Mouse (Mus musculus) hindbrain, embryonic 14.5 days (tissue): Measurements from ENCODE around the gene Zcchc9. TPM values are rescaled to one million over a fixed set of nuclear protein-coding genes. Genes with fewer than 3 reads are reported as not detected.
A peak's percentile ranks its signal among the peaks of the same experiment; 100 is the strongest.

Experiments
- ATAC-seq: fragments of 200-750 bp; cut with Nextera tagmentation; 2 replicates; pipeline ENCODE4 v1.8.0; 2017; ENCODE audit warnings: moderate number of reproducible peaks, mild to moderate bottlenecking, moderate TSS enrichment, moderate library complexity; ENCODE audit not compliant: low FRiP score
- DNase-seq: peaks from one replicate; pipeline ENCODE4 v3.0.0-alpha.2; 2015; ENCODE audit warnings: low spot score
- H3K27ac ChIP-seq: fragments of 300-500 bp; sonication (generic); 2 replicates; pipeline ENCODE4 v1.5.1; 2014; ENCODE audit warnings: mild to moderate bottlenecking, moderate library complexity
- H3K27me3 ChIP-seq: fragments of 300-500 bp; sonication (generic); 2 replicates; pipeline ENCODE4 v1.6.1; 2014; ENCODE audit warnings: mild to moderate bottlenecking, low read length, mixed read lengths; ENCODE audit not compliant: control insufficient read depth, insufficient read depth
- H3K36me3 ChIP-seq: fragments of 300-500 bp; sonication (generic); replicated peaks from 2 replicates; pipeline ENCODE4 v1.6.1; 2014; ENCODE audit not compliant: control insufficient read depth, insufficient read depth
- H3K4me1 ChIP-seq: fragments of 300-500 bp; sonication (generic); replicated peaks from 2 replicates; pipeline ENCODE4 v1.6.1; 2014; ENCODE audit warnings: antibody characterized with exemption, low read length, mixed read lengths; ENCODE audit not compliant: control insufficient read depth, insufficient read depth
- H3K4me2 ChIP-seq: fragments of 300-500 bp; sonication (generic); replicated peaks from 2 replicates; pipeline ENCODE4 v1.6.1; 2014; ENCODE audit warnings: mild to moderate bottlenecking, moderate library complexity
- H3K4me3 ChIP-seq: fragments of 300-500 bp; sonication (generic); replicated peaks from 2 replicates; pipeline ENCODE4 v1.5.1; 2014; ENCODE audit warnings: mild to moderate bottlenecking, low read length
- H3K9ac ChIP-seq: fragments of 300-500 bp; sonication (generic); 2 replicates; pipeline ENCODE4 v1.6.1; 2014
- H3K9me3 ChIP-seq: fragments of 300-500 bp; sonication (generic); 2 replicates; pipeline ENCODE4 v1.6.1; 2016; ENCODE audit warnings: low read length; ENCODE audit not compliant: control insufficient read depth
- WGBS: fragments of 180-500 bp; shearing (Covaris S2); extraction: QIAGEN DNeasy Blood & Tissue Kit; methylation state at CpG from one replicate; pipeline ENCODE4 v1.1.7; 2014; 5-methylcytosine and 5-hydroxymethylcytosine counted together
- polyA plus RNA-seq: library from polyadenylated mRNA; unstranded; fragments of >200 nt; fragmentation: Nextera tagmentation; extraction: Ambion mirVana; gene quantifications from 2 replicates; pipeline ENCODE4 v1.2.1, GENCODE M21; 2014

The Zcchc9 gene
- polyA plus RNA-seq: 12.2 and 15.1 TPM in 2 replicates

- Histone ChIP-seq H3K4me3 (peak within 1 kb of the TSS; percentile 67), H3K9ac (peak within 1 kb of the TSS; percentile 85), H3K4me2 (peak within 1 kb of the TSS; percentile 61), H3K27me3 (no peaks in the 10 kb centered on the region), H3K36me3 (peaks cover 19% of the 10 kb centered on the region), H3K4me1 (peaks cover 11% of the 10 kb centered on the region; the same call in 1 of the 2 replicates), H3K27ac (peak within 1 kb of the TSS; percentile 95), H3K9me3 (no peaks in the 10 kb centered on the region)
- ATAC-seq (peak; percentile 99), DNase-seq (peak; percentile 95)
- WGBS: under 1% methylated on average over 50 of the region's 50 CpGs
Measured at GRCm38 (mm10) chr13:91807155-91807839, at the start of gene Zcchc9. Gene Zcchc9, minus strand, starts transcription at chr13:91807705.

- H3K36me3 ChIP-seq: no peaks in the 10 kb centered on the region
- no peaks in the 10 kb centered on the region for H3K27me3 ChIP-seq
- no peak overlapping the region for H3K4me2 ChIP-seq
- no peak overlapping the region for H3K27ac ChIP-seq
- no peak overlapping the region for H3K9ac ChIP-seq
- DNase-seq: no peak
- WGBS: 85% methylated on average over 3 of the region's 3 CpGs
- H3K9me3 ChIP-seq: no peaks in the 10 kb centered on the region
- ATAC-seq: no peak
- H3K4me1 ChIP-seq: no peaks in the 10 kb centered on the region
- H3K4me3 ChIP-seq: no peak overlapping the region
Measured at GRCm38 (mm10) chr13:91854412-91854811, 46.9 kb upstream of the Zcchc9 start.

- DNase-seq: no peak
- H3K4me1 ChIP-seq: no peaks in the 10 kb centered on the region
- H3K36me3 ChIP-seq: no peaks in the 10 kb centered on the region
- no peaks in the 10 kb centered on the region for H3K27me3 ChIP-seq
- H3K9ac ChIP-seq: no peak overlapping the region
- H3K27ac ChIP-seq: no peak overlapping the region
- no peaks in the 10 kb centered on the region for H3K9me3 ChIP-seq
- no peak overlapping the region for H3K4me3 ChIP-seq
- no peak overlapping the region for H3K4me2 ChIP-seq
- ATAC-seq: no peak
Measured at GRCm38 (mm10) chr13:91827876-91828275, 20.4 kb upstream of the Zcchc9 start.

GRCm38 (mm10) chr13:91826066-91826465 is 18.6 kb upstream of the Zcchc9 start:
- Histone ChIP-seq H3K4me3 (no peak overlapping the region), H3K36me3 (no peaks in the 10 kb centered on the region), H3K27me3 (no peaks in the 10 kb centered on the region), H3K9me3 (no peaks in the 10 kb centered on the region), H3K27ac (no peak overlapping the region), H3K9ac (no peak overlapping the region), H3K4me1 (no peaks in the 10 kb centered on the region), H3K4me2 (no peak overlapping the region)
- DNase-seq (no peak), ATAC-seq (no peak)
- WGBS: 98% methylated on average over 2 of the region's 2 CpGs

- WGBS: 65% methylated on average over 4 of the region's 4 CpGs
- Histone ChIP-seq H3K36me3 (no peaks in the 10 kb centered on the region), H3K9ac (no peak overlapping the region), H3K9me3 (no peaks in the 10 kb centered on the region), H3K4me3 (no peak overlapping the region), H3K27ac (0 out of 2 replicates have a peak overlapping the region, but pooled peaks have one; percentile 14), H3K4me1 (no peaks in the 10 kb centered on the region), H3K4me2 (no peak overlapping the region), H3K27me3 (no peaks in the 10 kb centered on the region)
- DNase-seq: peak; percentile 30
- ATAC-seq: no peak
Measured at GRCm38 (mm10) chr13:91824845-91825550, 17.5 kb upstream of the Zcchc9 start.

GRCm38 (mm10) chr13:91823735-91824134 is 16.2 kb upstream of the Zcchc9 start:
- DNase-seq (no peak), ATAC-seq (no peak)
- no peak overlapping the region for H3K4me3 ChIP-seq
- WGBS: 80% methylated on average over 6 of the region's 6 CpGs
- no peaks in the 10 kb centered on the region for H3K27me3 ChIP-seq
- H3K9me3 ChIP-seq: no peaks in the 10 kb centered on the region
- H3K36me3 ChIP-seq: no peaks in the 10 kb centered on the region
- H3K4me2 ChIP-seq: no peak overlapping the region
- H3K9ac ChIP-seq: no peak overlapping the region
- no peaks in the 10 kb centered on the region for H3K4me1 ChIP-seq
- H3K27ac ChIP-seq: no peak overlapping the region

- no peak for ATAC-seq
- Histone ChIP-seq H3K36me3 (no peaks in the 10 kb centered on the region), H3K27ac (no peak overlapping the region), H3K9me3 (peaks cover 10% of the 10 kb centered on the region; the same call in 1 of the 2 replicates), H3K27me3 (no peaks in the 10 kb centered on the region), H3K4me3 (no peak overlapping the region), H3K4me1 (no peaks in the 10 kb centered on the region), H3K9ac (no peak overlapping the region), H3K4me2 (no peak overlapping the region)
- 91% methylated on average over 5 of the region's 5 CpGs for WGBS
- no peak for DNase-seq
Measured at GRCm38 (mm10) chr13:91814670-91815069, 7.2 kb upstream of the Zcchc9 start.

- ATAC-seq: no peak
- peak; percentile 77 for DNase-seq
- Histone ChIP-seq H3K4me2 (no peak overlapping the region), H3K9me3 (peaks cover 10% of the 10 kb centered on the region; the same call in 1 of the 2 replicates), H3K36me3 (peaks cover 14% of the 10 kb centered on the region), H3K27me3 (no peaks in the 10 kb centered on the region), H3K4me3 (no peak overlapping the region), H3K27ac (no peak overlapping the region), H3K9ac (no peak overlapping the region), H3K4me1 (peaks cover 11% of the 10 kb centered on the region; the same call in 1 of the 2 replicates)
- 49% methylated on average over 2 of the region's 2 CpGs for WGBS
Measured at GRCm38 (mm10) chr13:91809476-91809875, 2.0 kb upstream of the Zcchc9 start.

GRCm38 (mm10) chr13:91807874-91808575 is 520 bp upstream of the Zcchc9 start:
- 38% methylated on average over 20 of the region's 20 CpGs for WGBS
- Histone ChIP-seq H3K27me3 (no peaks in the 10 kb centered on the region), H3K9me3 (0 out of 2 replicates have a peak, but pooled peaks cover under 1% of the 10 kb centered on the region), H3K4me1 (peaks cover 11% of the 10 kb centered on the region; the same call in 1 of the 2 replicates), H3K36me3 (peaks cover 19% of the 10 kb centered on the region), H3K9ac (peak overlapping the region; percentile 85), H3K4me3 (peak overlapping the region; percentile 67), H3K4me2 (peak overlapping the region; percentile 61), H3K27ac (peak overlapping the region; percentile 95)
- DNase-seq (no peak), ATAC-seq (no peak)
